Comparison of ENCODE assay signal across 20 mouse cellular contexts in genomic region chr14:26476391-26476790, GRCm38 (mm10). TPM values are rescaled to one million over a fixed set of nuclear protein-coding genes. Genes with fewer than 3 reads are reported as not detected.
DNase-seq lines count a peak whose midpoint lies in the region; ATAC-seq and TF ChIP-seq lines count a peak whose summit lies in the region.
"Had no signal": no experiment of that assay in that cellular context is flagged by ENCODE, and none has a peak within 500 bp of the region (broad histone marks: within the 10 kb centered on the region; RNA-seq: fewer than 3 reads in every experiment).

No protein-coding gene starts in this region.

- H3K4me3 ChIP-seq in midbrain, embryonic 11.5 days (ENCODE audit: low read depth, low read length), result no peak overlapping the region
- no peak overlapping the region for H3K4me3 ChIP-seq in midbrain, embryonic 14.5 days (replicated peaks; ENCODE audit: low read depth, low read length)
- H3K4me3 ChIP-seq in MEL (ENCODE audit: control insufficient read depth in 1 of 2, insufficient read depth in 1 of 2, low read depth in 2 of 2, low read length in 2 of 2), result no peak overlapping the region

- H3K9ac ChIP-seq in midbrain, embryonic 11.5 days (ENCODE audit: low read length), result no peak overlapping the region
- H3K9ac ChIP-seq in midbrain, embryonic 14.5 days (replicated peaks; ENCODE audit: low read length), result no peak overlapping the region
- H3K9ac ChIP-seq in MEL (ENCODE audit: control insufficient read depth, low read depth, low read length, poor library complexity, severe bottlenecking), result no peak overlapping the region

- DNase-seq in midbrain, embryonic 11.5 days (ENCODE audit: low spot score, missing footprints), result peak; percentile 21
- no peak for DNase-seq in midbrain, embryonic 14.5 days
- DNase-seq in MEL (ENCODE audit: low read depth, low spot score), result no peak
- DNase-seq in retina, embryonic 14.5 days (ENCODE audit: low spot score), result no peak
- DNase-seq: adrenal gland, adult 2 months; adrenal gland, adult 8-10 months; adrenal gland, postnatal 10 days; adrenal gland, postnatal 14 days; adrenal gland, postnatal 25 days; adrenal gland, postnatal 36 days; B cell, adult 2 months; cerebellum, adult 11 months; cerebellum, adult 11-12 months; cerebellum, adult 18-20 months; cerebellum, adult 2 months had no signal

- H3K36me3 ChIP-seq in midbrain, embryonic 11.5 days (ENCODE audit: control insufficient read depth, insufficient read depth, low read length), result no peaks in the 10 kb centered on the region
- no peaks in the 10 kb centered on the region for H3K36me3 ChIP-seq in midbrain, embryonic 14.5 days (ENCODE audit: control insufficient read depth, insufficient read depth, low read length)
- peaks cover 4 to 24% of the 10 kb centered on the region in 2 experiments for H3K36me3 ChIP-seq in MEL (ENCODE audit: control insufficient read depth in 1 of 2, insufficient read depth in 2 of 2, low read length in 2 of 2)

- no peak for TF ChIP-seq EP300 in MEL (IDR thresholded peaks at IDR 0.05; ENCODE audit: low read depth in 1 of 2, low read length in 2 of 2)

- H3K4me2 ChIP-seq in midbrain, embryonic 11.5 days, result no peak overlapping the region
- no peak overlapping the region for H3K4me2 ChIP-seq in midbrain, embryonic 14.5 days (ENCODE audit: low read length)

- no peak for TF ChIP-seq POLR2A in MEL (IDR thresholded peaks at IDR 0.05; ENCODE audit: control insufficient read depth in 1 of 2, insufficient read depth in 1 of 2, low read depth in 1 of 2, low read length in 2 of 2, poor library complexity in 1 of 2)

- TF ChIP-seq RAD21 in MEL (IDR thresholded peaks at IDR 0.05; ENCODE audit: low read depth, low read length), result no peak

- TF ChIP-seq CTCF in MEL (IDR thresholded peaks at IDR 0.05 in 2 of 3, conservative IDR thresholded peaks at IDR 0.05 in 1 of 3; ENCODE audit: control insufficient read depth in 1 of 3, insufficient read depth in 1 of 3, low read depth in 2 of 3, low read length in 3 of 3, poor library complexity in 1 of 3, severe bottlenecking in 1 of 3), result no peak

- H3K4me1 ChIP-seq in midbrain, embryonic 11.5 days (ENCODE audit: control insufficient read depth, insufficient read depth, low read length), result no peaks in the 10 kb centered on the region
- no peaks in the 10 kb centered on the region for H3K4me1 ChIP-seq in midbrain, embryonic 14.5 days (ENCODE audit: control insufficient read depth, insufficient read depth, low read length)
- peaks cover 13 to 15% of the 10 kb centered on the region in 2 experiments for H3K4me1 ChIP-seq in MEL (ENCODE audit: control insufficient read depth in 1 of 2, insufficient read depth in 2 of 2, low read length in 2 of 2)

- H3K79me2 ChIP-seq in MEL (ENCODE audit: control insufficient read depth, insufficient read depth, low read length, poor library complexity), result peaks cover 8% of the 10 kb centered on the region; the same call in 1 of the 2 replicates

- WGBS in midbrain, embryonic 11.5 days, result 94% methylated on average over 2 of the region's 2 CpGs
- 94% methylated on average over 2 of the region's 2 CpGs for WGBS in midbrain, embryonic 14.5 days

- no peak overlapping the region for H3K27ac ChIP-seq in midbrain, embryonic 11.5 days (ENCODE audit: low read depth, low read length)
- no peak overlapping the region for H3K27ac ChIP-seq in midbrain, embryonic 14.5 days (replicated peaks; ENCODE audit: low read depth, low read length)
- H3K27ac ChIP-seq in MEL (ENCODE audit: control insufficient read depth, low read depth, low read length), result peak overlapping the region; percentile 59

- ATAC-seq in midbrain, embryonic 11.5 days (ENCODE audit: low FRiP score), result no peak
- no peak for ATAC-seq in midbrain, embryonic 14.5 days (ENCODE audit: low FRiP score, low TSS enrichment)
- ATAC-seq: activated CD4-positive, CD25-positive, alpha-beta regulatory T cell, adult 4 months; CD4-positive, CD25-positive, alpha-beta regulatory T cell, adult 4 months; Patski had no signal

- H3K27me3 ChIP-seq in midbrain, embryonic 11.5 days (ENCODE audit: control insufficient read depth, insufficient read depth, low read length), result no peaks in the 10 kb centered on the region
- H3K27me3 ChIP-seq in midbrain, embryonic 14.5 days (ENCODE audit: control insufficient read depth, insufficient read depth, low read length), result no peaks in the 10 kb centered on the region
- no peaks in the 10 kb centered on the region for H3K27me3 ChIP-seq in MEL (ENCODE audit: control insufficient read depth in 1 of 2, insufficient read depth in 2 of 2, low read length in 2 of 2)
- H3K27me3 ChIP-seq: CH12.LX, Patski had no signal

- no peaks in the 10 kb centered on the region for H3K9me3 ChIP-seq in midbrain, embryonic 11.5 days (ENCODE audit: control insufficient read depth, low read length)
- no peaks in the 10 kb centered on the region for H3K9me3 ChIP-seq in midbrain, embryonic 14.5 days (ENCODE audit: control insufficient read depth, low read length)
- H3K9me3 ChIP-seq in MEL (replicated peaks; ENCODE audit: insufficient read depth, low read length), result no peaks in the 10 kb centered on the region
- H3K9me3 ChIP-seq: G1E had no signal

TF ChIP-seq in MEL, 35 proteins besides CTCF, POLR2A, EP300 and RAD21:
- TF ChIP-seq BHLHE40 (IDR thresholded peaks at IDR 0.05; ENCODE audit: borderline replicate concordance, low read depth, low read length) (peak; percentile 54; the same call in 1 of the 2 replicates), USF2 (IDR thresholded peaks at IDR 0.05; ENCODE audit: borderline replicate concordance in 1 of 2, insufficient read depth in 1 of 2, low read depth in 1 of 2, low read length in 2 of 2) (no peak), ZKSCAN1 (IDR thresholded peaks at IDR 0.05; ENCODE audit: low read depth, low read length) (no peak), USF1 (IDR thresholded peaks at IDR 0.05; ENCODE audit: low read depth, low read length) (peak; percentile 67), TCF12 (IDR thresholded peaks at IDR 0.05; ENCODE audit: low read depth, low read length) (no peak), NRF1 (IDR thresholded peaks at IDR 0.05; ENCODE audit: insufficient read depth, low read depth, low read length, poor library complexity, severe bottlenecking) (no peak)

RNA-seq across cellular contexts. Expression of gene Slmap, which starts 58.3 kb away (rescaled TPM):
- polyA plus RNA-seq in midbrain, embryonic 11.5 days (2014; fragmentation: Nextera tagmentation; extraction: Ambion mirVana), result 21.3 and 24.8 TPM in 2 replicates
- polyA plus RNA-seq in midbrain, embryonic 14.5 days (2014; fragmentation: Nextera tagmentation; extraction: Ambion mirVana), result 16.7 and 19.1 TPM in 2 replicates
- 21.4 and 23.7 TPM in 2 replicates for total RNA-seq in MEL (2012; rRNA removed)
- polyA plus RNA-seq in MEL (2012; ENCODE audit: insufficient read depth in 1 of 2, insufficient read length in 2 of 2, low read depth in 1 of 2, low replicate concordance in 2 of 2, missing spikeins in 1 of 2), result 10 to 100 TPM in 1 of 2 experiments, not detected in 1; 41.9 TPM
